Mouse (Mus musculus) bone marrow, adult 2 months (tissue): Measurements from ENCODE around the gene Gm5134. TPM values are rescaled to one million over a fixed set of nuclear protein-coding genes. Genes with fewer than 3 reads are reported as not detected.
A peak's percentile ranks its signal among the peaks of the same experiment; 100 is the strongest.
"Not testable (repeated sequence)": the region's sequence is repeated elsewhere in the genome, so short reads cannot be mapped to it uniquely, and the experiment has no call there.

Experiments used
- H3K27ac ChIP-seq: fragments of 200-500 bp; 2 replicates; pipeline ENCODE4 v1.5.1; 2012; ENCODE audit warnings: low read depth, mild to moderate bottlenecking, control low read depth, inconsistent platforms, low read length; ENCODE audit not compliant: control insufficient read depth, poor library complexity, insufficient read depth
- H3K4me1 ChIP-seq: fragments of 200-500 bp; 2 replicates; pipeline ENCODE4 v1.6.1; 2011; ENCODE audit warnings: low read length; ENCODE audit not compliant: control insufficient read depth, insufficient read depth
- H3K4me3 ChIP-seq: fragments of 200-500 bp; replicated peaks from 2 replicates; pipeline ENCODE3; 2011; ENCODE audit warnings: mild to moderate bottlenecking, low read depth, low read length, control low read depth; ENCODE audit not compliant: control insufficient read depth
- CTCF ChIP-seq: fragments of 200-500 bp; IDR thresholded peaks from 2 replicates; pipeline ENCODE4 v1.5.1; 2011; ENCODE audit warnings: low read length, control low read depth; ENCODE audit not compliant: control insufficient read depth, insufficient read depth
- POLR2A ChIP-seq: fragments of 200-500 bp; IDR thresholded peaks from 2 replicates; pipeline ENCODE4 v1.6.1; 2011; ENCODE audit warnings: low read depth, mild to moderate bottlenecking, control low read depth, low read length, borderline replicate concordance; ENCODE audit not compliant: control insufficient read depth
- WGBS: fragments of 180-500 bp; shearing (Covaris S2); methylation state at CpG from one replicate; pipeline ENCODE4 v1.1.7; 2018; 5-methylcytosine and 5-hydroxymethylcytosine counted together
- polyA plus RNA-seq: library from polyadenylated mRNA; stranded (reverse); fragments of >200 nt; gene quantifications from 2 replicates; pipeline ENCODE4 v1.2.4, GENCODE M21; 2011; ENCODE audit warnings: low replicate concordance; ENCODE audit not compliant: missing spikeins, insufficient read depth, insufficient read length

The Gm5134 gene
- polyA plus RNA-seq, 1 experiment: not detected

- Histone ChIP-seq H3K27ac (peak overlapping the region; percentile 26; the same call in 1 of the 2 replicates), H3K4me3 (peak overlapping the region; percentile 18), H3K4me1 (peaks cover 4% of the 10 kb centered on the region; the same call in 1 of the 2 replicates)
- TF ChIP-seq POLR2A: no peak
- 3% methylated on average over 13 of the region's 13 CpGs for WGBS
Observed at GRCm38 (mm10) chr10:75951424-75952050, 2.8 kb upstream of the Gm5134 start.

GRCm38 (mm10) chr10:75973846-75974245 is 19.5 kb downstream of the Gm5134 start:
- H3K4me1 ChIP-seq: peaks cover 2% of the 10 kb centered on the region; the same call in 1 of the 2 replicates
- no peak for TF ChIP-seq CTCF
- TF ChIP-seq POLR2A: no peak
- 87% methylated on average over 10 of the region's 10 CpGs for WGBS
- no peak overlapping the region for H3K4me3 ChIP-seq
- no peak overlapping the region for H3K27ac ChIP-seq

GRCm38 (mm10) chr10:75975216-75975615 is 20.9 kb downstream of the Gm5134 start:
- H3K4me1 ChIP-seq: peaks cover 2% of the 10 kb centered on the region; the same call in 1 of the 2 replicates
- no peak for TF ChIP-seq POLR2A
- TF ChIP-seq CTCF: peak; percentile 65
- 61% methylated on average over 5 of the region's 5 CpGs for WGBS
- H3K27ac ChIP-seq: no peak overlapping the region
- no peak overlapping the region for H3K4me3 ChIP-seq

GRCm38 (mm10) chr10:75978119-75978834 is 24.0 kb downstream of the Gm5134 start:
- WGBS: 19% methylated on average over 10 of the region's 10 CpGs
- peaks cover 2% of the 10 kb centered on the region; the same call in 1 of the 2 replicates for H3K4me1 ChIP-seq
- H3K27ac ChIP-seq: 0 out of 2 replicates have a peak overlapping the region, but pooled peaks have one; percentile 14
- TF ChIP-seq POLR2A (0 out of 2 replicates have a peak, but pooled peaks have one; percentile 12), CTCF (no peak)
- H3K4me3 ChIP-seq: no peak overlapping the region

DNA sequence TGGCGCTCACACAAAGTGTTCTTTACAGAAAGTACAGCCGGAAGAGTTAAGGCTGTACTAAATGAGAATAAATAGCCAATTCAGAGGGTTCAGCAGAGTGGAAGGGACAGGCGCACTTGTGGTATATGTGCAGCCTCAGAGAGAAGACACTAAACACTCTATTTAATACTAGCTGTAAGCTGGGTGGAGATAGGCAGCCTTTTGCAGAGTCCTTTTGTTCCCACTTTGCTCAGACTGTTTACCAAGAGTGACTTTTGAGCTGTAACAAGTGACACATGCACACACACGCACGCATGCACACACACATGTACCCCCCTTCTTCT is 24.5 kb downstream of the Gm5134 start:
- no peak overlapping the region for H3K4me3 ChIP-seq
- TF ChIP-seq POLR2A: no peak
- TF ChIP-seq CTCF: no peak
- WGBS: 68% methylated on average over 5 of the region's 5 CpGs
- H3K27ac ChIP-seq: no peak overlapping the region
- H3K4me1 ChIP-seq: peaks cover 2% of the 10 kb centered on the region; the same call in 1 of the 2 replicates

GRCm38 (mm10) chr10:75979432-75979831 is 25.1 kb downstream of the Gm5134 start:
- 79% methylated on average over 3 of the region's 3 CpGs for WGBS
- Histone ChIP-seq H3K27ac (no peak overlapping the region), H3K4me3 (no peak overlapping the region), H3K4me1 (peaks cover 2% of the 10 kb centered on the region; the same call in 1 of the 2 replicates)
- no peak for TF ChIP-seq CTCF
- no peak for TF ChIP-seq POLR2A

GRCm38 (mm10) chr10:75990430-75991042 is 36.2 kb downstream of the Gm5134 start:
- H3K27ac ChIP-seq: no peak overlapping the region
- WGBS: 55% methylated on average over 4 of the region's 4 CpGs
- H3K4me3 ChIP-seq: no peak overlapping the region
- no peaks in the 10 kb centered on the region for H3K4me1 ChIP-seq
- TF ChIP-seq POLR2A (no peak), CTCF (no peak)

DNA sequence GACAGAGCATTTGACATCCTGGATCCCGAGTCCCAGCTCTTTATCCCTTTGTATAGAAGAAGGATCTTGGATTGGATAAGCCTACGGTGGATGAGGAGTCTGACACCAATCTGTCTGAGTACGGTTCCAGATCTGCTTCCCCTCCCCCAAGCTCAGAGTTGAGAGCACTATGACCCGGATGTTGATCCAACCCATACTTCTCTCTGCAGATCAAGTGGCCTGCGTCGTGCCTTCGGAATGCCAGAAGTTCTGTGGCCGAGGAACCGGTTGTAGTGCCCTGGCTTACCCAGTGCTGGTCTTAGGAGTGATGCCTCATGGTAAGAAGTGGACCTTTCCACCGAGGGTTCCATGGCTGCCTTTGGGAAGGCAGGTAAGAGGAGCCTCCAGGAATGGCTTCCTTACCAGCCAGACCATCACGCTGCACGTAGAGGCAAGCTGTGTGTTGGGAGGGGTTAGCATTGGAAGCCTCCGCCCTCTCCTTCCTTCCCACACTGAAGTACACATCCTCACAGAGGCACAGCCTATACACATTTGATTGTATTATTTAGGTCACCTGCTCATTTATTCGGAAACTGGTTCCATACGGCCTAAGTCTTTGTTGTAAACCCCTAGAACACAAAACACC is 39.4 kb downstream of the Gm5134 start:
- H3K4me3 ChIP-seq: no peak overlapping the region
- no peak overlapping the region for H3K27ac ChIP-seq
- 81% methylated on average over 15 of the region's 15 CpGs for WGBS
- no peak for TF ChIP-seq POLR2A
- no peak for TF ChIP-seq CTCF
- no peaks in the 10 kb centered on the region for H3K4me1 ChIP-seq

GRCm38 (mm10) chr10:75994531-75995210 is 40.4 kb downstream of the Gm5134 start:
- WGBS: 76% methylated on average over 13 of the region's 13 CpGs
- H3K27ac ChIP-seq: not testable (repeated sequence)

More at GRCm38 (mm10) chr10:75994531-75995210, 40.4 kb downstream of the Gm5134 start:
- not testable (repeated sequence) for H3K4me1 ChIP-seq, H3K4me3 ChIP-seq
